Mouse (Mus musculus): ENCODE data around the gene Gm13698.
"Not testable (repeated sequence)": the region's sequence is repeated elsewhere in the genome, so short reads cannot be mapped to it uniquely, and the experiment has no call there.

Gene Gm13698

DNA sequence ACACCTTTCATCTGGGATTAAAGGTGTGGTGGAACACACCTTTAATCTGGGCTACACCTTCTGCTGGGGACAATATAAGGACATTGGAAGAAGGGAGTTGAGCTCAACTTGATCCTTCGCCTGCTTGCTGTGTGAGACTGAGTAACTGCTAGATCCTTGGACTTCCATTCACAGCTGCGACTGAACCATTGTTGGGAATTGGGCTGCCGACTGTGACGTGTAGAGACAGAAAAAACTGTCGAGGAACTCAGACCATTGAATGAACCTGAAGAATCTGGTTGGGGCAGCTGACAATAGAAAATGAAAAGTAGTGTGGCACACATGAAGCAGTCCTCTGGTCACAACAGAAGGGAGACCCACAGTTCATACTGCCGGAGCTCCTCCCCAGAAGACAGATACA is at the start of gene Gm13698:
Gm13698 (plus strand) TSS at position 301 of the 400 bp plus-strand sequence.
- DNase-seq = not testable (repeated sequence)

DNA sequence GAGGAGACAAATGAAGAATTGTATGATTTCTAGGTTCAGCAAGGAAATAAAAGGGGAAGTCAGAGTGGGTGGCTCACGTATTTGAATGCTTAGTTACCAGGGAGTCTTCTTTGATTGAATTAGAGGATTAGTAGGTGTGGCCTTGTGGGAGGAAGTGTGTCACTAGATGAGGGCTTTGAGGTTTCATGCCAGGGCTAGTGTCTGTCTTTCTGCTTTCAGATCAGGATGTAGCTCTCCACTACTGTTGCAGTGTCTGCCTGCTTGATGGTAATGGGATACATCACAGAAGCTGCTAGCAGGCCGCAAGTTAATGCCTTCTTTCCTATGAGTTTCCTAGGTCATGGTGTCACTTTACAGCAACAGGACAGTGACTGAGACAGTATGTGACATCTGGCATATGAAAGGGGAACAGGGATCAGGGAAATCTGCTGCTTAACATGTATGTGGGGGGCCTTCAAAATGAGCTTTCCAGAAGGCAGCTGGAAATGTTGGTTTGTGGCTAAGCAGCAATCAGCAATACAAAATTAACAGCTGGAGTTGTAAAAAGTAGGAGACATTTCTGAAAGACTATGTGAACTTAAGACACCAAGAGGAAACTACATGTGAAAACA is 25.9 kb upstream of the Gm13698 start:
- DNase-seq = no peak

DNA sequence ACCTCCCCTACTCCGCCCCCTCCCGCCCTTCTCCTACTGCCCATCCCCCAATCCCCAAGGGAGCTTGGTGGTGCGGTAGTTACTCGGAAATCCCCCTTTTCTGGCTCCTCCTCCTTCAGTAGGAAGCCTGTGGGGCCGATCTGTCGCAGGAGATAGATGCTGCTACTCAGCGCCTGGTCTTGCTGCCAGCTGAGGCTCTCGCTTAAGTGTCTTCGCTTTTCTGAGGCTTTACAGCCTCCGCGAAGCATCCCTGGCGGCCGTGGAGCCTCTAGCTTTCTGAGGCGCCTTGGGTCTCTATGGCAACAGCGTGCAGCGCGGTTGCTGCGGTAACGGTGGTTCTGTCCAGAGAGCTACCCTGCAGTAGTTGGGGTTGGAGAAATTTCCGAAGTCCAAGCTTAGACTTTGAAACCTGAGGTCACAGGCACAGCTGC is 14.5 kb upstream of the Gm13698 start, which contains the start of gene Zswim2:
Zswim2 (minus strand) TSS at position 298 of the 431 bp plus-strand sequence.
- DNase-seq = peak; percentile 27

DNA sequence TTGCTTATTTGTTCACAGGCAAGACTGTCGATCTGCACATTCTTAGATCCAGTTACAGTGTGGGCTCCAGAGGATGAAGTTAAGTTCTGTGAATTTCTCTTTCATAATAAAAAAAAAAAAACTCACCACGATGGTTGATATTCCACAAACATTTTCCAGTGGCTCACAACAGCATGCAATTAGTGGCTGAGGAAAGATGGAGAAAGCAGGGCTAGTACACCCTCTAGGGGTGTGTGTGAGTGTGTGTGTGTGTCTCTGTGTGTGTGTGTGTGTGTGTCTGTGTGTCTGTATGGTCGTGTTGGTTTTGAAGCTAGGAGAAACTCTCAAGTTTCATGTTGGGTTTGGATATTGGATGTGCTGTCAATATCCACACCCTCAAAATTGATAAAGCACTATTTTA is 14.1 kb upstream of the Gm13698 start:
- DNase-seq = no peak

DNA sequence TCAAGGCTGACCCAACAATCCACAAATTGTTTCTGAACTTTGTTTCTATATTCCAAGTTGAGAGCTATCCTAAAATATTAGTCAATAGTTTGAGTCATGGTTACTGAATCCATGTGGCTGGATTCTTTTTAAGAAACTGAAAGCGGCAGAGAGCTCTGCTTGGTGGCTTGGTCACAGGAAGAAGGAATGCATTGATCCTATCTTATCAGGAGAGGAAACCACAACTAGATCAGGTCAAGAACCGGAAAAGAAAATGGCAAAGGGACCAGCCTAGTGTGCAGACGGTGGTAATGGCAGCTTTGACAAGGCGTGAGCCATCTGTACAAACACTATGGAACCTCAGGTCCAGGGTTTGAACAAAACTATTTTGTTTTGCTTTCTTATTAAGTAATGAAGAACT is 13.7 kb upstream of the Gm13698 start:
- DNase-seq = no peak

DNA sequence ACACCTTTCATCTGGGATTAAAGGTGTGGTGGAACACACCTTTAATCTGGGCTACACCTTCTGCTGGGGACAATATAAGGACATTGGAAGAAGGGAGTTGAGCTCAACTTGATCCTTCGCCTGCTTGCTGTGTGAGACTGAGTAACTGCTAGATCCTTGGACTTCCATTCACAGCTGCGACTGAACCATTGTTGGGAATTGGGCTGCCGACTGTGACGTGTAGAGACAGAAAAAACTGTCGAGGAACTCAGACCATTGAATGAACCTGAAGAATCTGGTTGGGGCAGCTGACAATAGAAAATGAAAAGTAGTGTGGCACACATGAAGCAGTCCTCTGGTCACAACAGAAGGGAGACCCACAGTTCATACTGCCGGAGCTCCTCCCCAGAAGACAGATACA is 5.7 kb downstream of the Gm13698 start, which contains the start of gene Gm13693:
Gm13693 (plus strand) TSS at position 301 of the 400 bp plus-strand sequence.
- DNase-seq = not testable (repeated sequence)

DNA sequence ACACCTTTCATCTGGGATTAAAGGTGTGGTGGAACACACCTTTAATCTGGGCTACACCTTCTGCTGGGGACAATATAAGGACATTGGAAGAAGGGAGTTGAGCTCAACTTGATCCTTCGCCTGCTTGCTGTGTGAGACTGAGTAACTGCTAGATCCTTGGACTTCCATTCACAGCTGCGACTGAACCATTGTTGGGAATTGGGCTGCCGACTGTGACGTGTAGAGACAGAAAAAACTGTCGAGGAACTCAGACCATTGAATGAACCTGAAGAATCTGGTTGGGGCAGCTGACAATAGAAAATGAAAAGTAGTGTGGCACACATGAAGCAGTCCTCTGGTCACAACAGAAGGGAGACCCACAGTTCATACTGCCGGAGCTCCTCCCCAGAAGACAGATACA is 11.5 kb downstream of the Gm13698 start, which contains the start of gene Gm13695:
Gm13695 (plus strand) TSS at position 301 of the 400 bp plus-strand sequence.
- not testable (repeated sequence) for DNase-seq

DNA sequence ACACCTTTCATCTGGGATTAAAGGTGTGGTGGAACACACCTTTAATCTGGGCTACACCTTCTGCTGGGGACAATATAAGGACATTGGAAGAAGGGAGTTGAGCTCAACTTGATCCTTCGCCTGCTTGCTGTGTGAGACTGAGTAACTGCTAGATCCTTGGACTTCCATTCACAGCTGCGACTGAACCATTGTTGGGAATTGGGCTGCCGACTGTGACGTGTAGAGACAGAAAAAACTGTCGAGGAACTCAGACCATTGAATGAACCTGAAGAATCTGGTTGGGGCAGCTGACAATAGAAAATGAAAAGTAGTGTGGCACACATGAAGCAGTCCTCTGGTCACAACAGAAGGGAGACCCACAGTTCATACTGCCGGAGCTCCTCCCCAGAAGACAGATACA is 17.3 kb downstream of the Gm13698 start, which contains the start of gene Gm13696:
Gm13696 (plus strand) TSS at position 301 of the 400 bp plus-strand sequence.
- DNase-seq = not testable (repeated sequence)

DNA sequence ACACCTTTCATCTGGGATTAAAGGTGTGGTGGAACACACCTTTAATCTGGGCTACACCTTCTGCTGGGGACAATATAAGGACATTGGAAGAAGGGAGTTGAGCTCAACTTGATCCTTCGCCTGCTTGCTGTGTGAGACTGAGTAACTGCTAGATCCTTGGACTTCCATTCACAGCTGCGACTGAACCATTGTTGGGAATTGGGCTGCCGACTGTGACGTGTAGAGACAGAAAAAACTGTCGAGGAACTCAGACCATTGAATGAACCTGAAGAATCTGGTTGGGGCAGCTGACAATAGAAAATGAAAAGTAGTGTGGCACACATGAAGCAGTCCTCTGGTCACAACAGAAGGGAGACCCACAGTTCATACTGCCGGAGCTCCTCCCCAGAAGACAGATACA is 23.1 kb downstream of the Gm13698 start, which contains the start of gene Gm13694:
Gm13694 (plus strand) TSS at position 301 of the 400 bp plus-strand sequence.
- DNase-seq = not testable (repeated sequence)

DNA sequence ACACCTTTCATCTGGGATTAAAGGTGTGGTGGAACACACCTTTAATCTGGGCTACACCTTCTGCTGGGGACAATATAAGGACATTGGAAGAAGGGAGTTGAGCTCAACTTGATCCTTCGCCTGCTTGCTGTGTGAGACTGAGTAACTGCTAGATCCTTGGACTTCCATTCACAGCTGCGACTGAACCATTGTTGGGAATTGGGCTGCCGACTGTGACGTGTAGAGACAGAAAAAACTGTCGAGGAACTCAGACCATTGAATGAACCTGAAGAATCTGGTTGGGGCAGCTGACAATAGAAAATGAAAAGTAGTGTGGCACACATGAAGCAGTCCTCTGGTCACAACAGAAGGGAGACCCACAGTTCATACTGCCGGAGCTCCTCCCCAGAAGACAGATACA is 28.9 kb downstream of the Gm13698 start, which contains the start of gene Gm13697:
Gm13697 (plus strand) TSS at position 301 of the 400 bp plus-strand sequence.
- not testable (repeated sequence) for DNase-seq

DNA sequence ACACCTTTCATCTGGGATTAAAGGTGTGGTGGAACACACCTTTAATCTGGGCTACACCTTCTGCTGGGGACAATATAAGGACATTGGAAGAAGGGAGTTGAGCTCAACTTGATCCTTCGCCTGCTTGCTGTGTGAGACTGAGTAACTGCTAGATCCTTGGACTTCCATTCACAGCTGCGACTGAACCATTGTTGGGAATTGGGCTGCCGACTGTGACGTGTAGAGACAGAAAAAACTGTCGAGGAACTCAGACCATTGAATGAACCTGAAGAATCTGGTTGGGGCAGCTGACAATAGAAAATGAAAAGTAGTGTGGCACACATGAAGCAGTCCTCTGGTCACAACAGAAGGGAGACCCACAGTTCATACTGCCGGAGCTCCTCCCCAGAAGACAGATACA is 34.8 kb downstream of the Gm13698 start, which contains the start of gene Gm13691:
Gm13691 (plus strand) TSS at position 301 of the 400 bp plus-strand sequence.
- DNase-seq = not testable (repeated sequence)

DNA sequence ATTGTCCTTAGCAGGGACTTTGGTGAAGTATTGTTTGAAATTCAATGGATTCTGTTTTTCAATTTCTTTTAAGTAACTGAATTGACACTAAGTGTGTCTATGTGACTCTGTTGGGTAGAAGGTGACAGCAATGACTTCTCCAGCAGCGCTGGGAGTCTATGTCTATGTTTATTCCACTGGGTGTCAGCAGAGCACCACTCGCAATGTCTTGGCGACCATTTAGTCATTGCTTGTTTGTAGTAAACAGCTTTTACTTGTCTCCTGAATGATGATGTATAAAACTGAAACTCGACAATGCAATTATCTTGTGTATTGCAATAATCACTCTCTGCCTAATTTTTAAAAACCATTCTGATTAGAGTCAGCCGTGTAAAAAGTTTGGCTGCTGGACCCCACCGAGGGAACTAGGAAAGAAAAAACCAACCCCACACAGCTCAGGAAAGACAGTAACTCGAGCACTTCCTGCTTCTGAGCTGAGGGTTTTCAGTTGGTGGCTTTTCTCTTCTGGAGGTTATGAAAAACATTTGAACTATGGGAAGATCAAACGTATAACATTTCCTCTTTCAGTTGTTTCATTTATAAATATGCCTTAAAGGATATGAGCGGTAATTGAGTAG is 38.3 kb downstream of the Gm13698 start:
- DNase-seq = peak; percentile 66

DNA sequence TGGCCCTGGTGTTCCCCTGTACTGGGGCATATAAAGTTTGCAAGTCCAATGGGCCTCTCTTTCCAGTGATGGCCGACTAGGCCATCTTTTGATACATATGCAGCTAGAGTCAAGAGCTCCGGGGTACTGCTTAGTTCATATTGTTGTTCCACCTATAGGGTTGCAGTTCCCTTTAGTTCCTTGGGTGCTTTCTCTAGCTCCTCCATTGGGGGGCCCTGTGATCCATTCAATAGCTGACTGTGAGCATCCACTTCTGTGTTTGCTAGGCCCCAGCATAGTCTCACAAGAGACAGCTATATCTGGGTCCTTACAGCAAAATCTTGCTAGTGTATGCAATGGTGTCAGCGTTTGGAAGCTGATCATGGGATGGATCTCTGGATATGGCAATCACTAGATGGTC is 39.0 kb downstream of the Gm13698 start:
- peak; percentile 57 for DNase-seq
